Mouse (Mus musculus) CD8-positive naive resting alpha-beta T cell, adult 57 days (primary cell): ENCODE measurements around the gene Cldn7. TPM values are rescaled to one million over a fixed set of nuclear protein-coding genes. Genes with fewer than 3 reads are reported as not detected.

Experiments
- total RNA-seq: library from RNA; stranded (reverse); gene quantifications from one replicate; pipeline ENCODE4 v1.2.4, GENCODE M21; 2023

The Cldn7 gene
- total RNA-seq, result not detected

DNA sequence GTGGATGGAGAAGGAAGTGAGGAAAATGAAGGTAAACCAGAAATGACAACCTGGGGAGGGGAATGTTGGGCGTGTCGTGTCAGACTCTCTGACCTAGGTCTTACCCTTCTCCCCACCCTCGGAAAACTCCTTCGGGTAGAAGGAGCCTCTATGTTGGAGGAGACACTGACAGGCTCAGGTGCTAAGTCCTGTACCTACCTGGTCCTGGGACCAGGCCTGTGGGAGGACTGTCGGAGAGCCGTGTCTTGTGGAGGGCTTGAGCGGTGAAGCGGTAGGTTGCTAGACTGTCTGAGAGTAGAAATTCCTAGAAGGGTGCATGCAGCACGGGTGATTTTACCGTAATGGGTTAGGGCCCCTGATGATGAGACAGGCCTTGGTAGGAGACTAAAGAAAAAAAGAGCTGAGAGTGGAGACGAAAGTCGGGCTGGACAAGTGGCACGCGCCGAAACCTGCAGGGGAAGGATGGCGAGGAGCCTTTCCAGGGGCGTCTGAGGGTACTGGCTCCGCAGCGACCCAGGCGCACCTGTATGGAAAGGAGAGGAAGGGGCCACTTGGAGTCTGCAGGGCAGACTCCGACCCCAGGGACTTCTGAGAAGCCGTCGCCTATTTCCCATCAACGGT is at the start of gene Cldn7:
Gene Cldn7, plus strand, starts transcription at position 130 of the 621 bp plus-strand sequence.

DNA sequence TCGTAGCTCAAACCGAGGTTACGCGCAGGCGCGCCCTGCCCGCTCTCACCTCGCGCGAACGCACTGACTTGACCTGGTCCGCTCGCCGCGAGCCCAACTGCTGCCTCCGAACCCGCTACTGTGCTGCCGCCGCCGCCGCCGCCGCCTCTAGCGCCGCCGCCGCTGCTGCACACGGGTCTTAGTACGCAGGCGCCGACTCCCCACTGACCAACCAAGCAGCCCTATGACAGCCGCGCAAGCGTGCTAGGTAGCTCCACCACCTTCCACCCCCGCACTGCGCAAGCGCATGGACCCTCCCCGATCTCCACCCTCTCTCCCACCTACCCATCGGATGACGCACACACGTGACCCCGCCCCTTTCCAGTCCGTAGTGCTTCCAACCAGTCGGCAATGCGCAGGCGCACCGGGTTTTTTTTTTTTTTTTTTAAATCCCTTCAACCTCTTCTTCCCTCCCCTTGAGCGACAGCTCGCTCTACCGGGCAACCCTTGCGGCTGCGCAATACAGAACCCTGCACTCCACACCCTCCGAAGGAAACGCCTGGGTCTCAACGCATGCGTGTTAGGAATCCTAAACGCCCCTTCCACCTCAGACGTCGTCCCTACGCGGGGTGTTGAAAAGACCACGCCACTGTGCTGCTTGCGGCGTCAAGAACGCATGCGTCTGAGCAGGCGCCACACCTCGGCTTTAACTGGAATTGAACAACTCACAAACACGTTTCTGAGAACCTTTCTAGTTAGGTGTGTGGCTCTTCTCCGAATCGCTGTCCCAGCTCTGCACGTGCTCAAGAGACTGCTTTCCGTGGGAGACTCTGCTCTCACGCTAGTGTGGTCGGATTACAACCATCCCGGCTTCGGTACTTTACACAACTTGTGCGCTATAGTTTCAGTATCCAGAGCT is 43.2 kb upstream of the Cldn7 start, which contains the start of gene Eif5a:
Gene Eif5a, minus strand, starts transcription at position 845 of the 898 bp plus-strand sequence.

DNA sequence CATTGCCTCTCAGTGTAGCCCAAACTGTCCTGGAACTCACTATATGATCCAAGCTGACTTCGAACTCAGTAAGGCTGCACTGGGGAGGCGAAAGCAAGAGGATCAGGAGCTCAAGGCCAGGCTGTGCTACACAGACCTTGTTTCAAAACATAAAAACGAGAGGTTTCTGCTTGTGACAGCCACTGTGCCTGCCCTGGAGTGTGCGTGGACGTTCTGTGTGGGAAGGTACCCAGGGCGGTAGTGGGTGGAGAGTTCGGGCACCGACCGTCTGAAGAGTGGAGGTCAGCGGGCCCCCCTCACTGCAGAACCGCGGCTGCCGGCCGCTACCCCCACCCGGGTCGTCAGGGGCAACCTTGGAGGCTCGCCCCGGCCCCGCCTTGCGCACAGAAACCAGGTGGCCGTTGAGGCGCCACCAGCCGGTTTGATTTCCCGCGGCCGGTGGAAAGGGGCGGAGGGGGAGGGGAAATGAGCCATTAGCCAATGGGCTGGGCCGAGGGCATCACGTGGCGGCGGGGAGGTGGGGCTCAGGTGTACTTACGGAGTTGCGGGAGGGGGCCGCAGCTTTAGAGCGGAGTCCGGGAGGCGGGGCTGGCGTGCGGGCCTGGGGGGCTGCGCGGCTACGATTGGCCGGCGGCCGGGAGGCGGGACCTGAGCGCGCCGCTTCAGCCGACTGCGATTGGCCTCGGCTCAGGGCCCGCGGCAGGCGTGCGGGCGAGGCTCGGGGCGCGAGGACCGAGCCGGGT is 29.3 kb upstream of the Cldn7 start, which contains the start of gene Ybx2:
Gene Ybx2, plus strand, starts transcription at position 660 of the 743 bp plus-strand sequence.

DNA sequence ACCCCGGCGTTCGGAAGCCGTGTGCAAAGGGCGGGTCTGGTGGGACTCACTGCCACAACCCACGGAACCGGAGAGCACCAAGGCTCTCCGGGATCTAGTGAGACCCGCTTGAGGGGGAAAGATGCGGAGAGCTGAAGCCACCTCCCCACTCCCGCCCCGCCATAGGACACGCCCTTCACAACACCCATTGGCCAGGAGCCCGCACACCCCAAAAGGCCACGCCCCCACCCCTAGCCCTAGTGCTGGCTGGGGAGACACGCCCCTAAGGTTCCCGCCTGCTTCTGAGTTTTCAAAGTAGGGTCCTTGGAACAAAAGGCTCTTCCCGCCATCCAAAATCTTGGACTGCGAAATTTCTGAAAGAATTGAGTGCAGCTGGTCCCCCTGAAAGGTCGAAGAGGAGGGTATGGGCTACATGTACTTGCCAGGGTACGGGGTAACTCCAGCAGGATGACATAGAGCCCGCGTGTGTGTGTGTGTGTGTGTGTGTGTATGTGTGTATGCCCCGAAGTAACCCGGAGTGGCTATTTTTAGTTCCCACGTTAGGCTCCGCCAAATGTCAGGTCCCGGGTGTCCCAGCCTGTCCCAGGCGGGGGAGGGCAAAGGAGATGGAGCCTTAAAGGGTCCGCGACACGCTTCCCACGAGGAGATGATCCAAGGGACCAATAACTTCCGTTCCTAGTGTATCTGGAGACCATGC is 16.4 kb upstream of the Cldn7 start, which contains the start of gene Slc2a4:
Gene Slc2a4, minus strand, starts transcription at position 123 of the 697 bp plus-strand sequence.

DNA sequence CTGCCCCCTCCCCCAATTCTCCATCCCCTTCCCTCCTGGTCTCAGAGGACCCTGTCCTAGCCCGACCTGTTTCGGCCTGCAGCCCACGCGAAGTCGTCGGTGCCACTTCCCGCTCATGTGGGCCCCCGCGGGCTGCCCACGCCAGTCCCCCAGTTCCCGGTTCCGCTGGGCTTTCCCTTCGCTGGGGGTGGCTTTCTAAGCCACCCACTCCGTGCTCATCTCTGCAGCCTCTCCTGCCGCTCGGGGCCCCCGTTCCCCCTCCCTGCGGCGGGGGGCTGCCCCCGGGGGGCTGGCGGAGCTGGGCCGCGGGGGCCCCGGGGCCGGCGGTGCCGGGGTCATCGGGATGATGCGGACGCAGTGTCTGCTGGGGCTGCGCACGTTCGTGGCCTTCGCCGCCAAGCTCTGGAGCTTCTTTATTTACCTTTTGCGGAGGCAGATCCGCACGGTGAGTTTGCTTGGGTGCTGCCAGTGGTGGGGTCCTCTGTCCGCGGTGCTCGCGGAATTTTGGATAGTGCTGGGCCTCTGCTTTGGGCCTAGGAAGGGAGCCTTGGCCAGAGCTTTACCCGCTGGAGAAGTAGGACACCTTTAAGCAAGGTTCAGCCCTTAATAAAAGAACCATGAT is 16.7 kb downstream of the Cldn7 start, which contains the start of gene Ctdnep1:
Gene Ctdnep1, plus strand, starts transcription at position 16 of the 622 bp plus-strand sequence.

DNA sequence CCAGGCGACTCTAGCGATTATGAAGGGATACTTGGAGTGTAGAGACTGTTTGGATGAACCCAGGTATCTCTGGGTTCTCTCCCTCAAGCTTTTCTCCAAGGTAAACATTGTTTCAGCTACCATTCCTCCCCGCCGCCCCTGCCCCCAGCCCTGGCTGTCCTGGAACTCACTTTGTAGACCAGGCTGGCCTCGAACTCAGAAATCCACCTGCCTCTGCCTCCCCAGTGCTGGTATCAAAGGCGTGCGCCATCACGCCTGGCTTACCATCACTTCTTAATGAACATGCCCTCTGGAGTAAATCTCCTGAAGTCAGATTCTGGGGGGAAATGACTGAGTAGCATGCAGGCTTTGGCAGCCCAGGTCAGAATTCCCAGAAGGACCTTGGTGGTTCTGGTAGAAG is 17.6 kb downstream of the Cldn7 start, which contains the start of gene Elp5:
Gene Elp5, minus strand, starts transcription at position 293 of the 400 bp plus-strand sequence.

DNA sequence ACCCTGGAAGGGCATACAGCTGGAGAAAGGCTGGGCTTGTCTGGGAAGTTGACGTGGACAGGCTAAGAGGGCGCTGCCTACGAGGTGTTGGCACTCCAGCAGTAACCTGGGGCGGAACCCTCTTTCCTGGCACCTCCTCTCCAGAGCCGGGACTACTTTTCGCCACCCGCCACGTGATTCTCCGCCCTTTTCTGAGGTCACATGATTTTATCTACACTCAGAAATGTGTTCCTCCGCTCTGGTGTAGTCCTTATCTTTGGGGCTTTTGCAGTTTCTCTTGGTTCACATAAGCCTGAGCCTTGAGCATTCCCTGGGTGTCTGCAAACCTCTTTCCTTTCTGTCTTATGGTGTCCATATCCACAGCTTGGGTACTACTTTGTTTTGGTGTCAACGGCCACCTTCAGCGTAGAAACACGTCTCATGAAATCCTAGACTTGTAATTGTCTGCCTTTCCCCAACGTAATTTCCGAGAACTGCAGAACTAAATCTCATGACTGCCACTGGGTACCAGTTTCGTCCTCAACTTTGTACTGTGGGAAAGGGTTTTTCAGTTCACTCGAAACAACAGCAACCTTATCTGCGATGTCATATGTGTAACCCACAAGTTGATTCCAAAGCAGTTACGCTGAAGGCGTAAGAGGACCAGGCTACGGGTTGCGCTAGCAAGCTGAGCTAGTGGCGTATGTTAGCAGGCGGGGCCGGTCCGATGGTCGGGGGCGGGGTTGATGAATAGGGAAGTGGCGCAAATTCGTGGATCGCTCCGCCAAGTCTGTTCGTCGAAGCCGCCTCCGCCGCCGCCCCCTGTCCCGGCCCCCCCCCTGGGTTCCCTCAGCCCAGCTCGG is 26.5 kb downstream of the Cldn7 start, which contains the start of gene Gabarap:
Gene Gabarap, plus strand, starts transcription at position 294 of the 842 bp plus-strand sequence.

DNA sequence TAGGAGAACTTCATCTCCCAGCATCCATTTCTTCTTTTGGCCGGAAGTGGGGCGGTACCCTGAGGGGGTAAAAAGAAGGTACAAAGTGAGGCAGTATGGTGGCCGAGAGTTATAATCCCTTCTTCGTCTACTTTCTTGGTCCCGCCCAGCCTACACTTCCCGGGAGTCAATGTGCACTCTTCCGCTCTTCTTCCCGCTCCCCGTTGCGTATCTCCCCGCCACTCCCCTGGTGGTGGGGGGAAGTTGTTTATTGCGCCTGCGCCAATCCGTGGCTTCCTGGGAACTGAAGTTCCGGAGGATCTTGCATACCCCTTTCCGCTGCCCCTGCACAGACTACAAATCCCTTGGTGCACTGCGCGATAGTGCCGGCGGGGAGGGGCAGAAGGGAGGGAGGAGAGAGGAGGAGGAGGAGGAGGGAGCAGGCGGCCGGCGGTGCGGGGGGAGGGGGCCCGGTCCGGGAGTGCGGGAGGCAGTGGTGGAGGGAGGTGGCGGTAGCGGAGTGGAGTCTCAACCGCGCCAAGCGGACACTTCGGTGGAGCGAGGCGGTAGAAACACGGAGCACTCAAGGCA is 30.9 kb downstream of the Cldn7 start, which contains the start of gene Phf23:
Gene Phf23, plus strand, starts transcription at position 387 of the 570 bp plus-strand sequence.

DNA sequence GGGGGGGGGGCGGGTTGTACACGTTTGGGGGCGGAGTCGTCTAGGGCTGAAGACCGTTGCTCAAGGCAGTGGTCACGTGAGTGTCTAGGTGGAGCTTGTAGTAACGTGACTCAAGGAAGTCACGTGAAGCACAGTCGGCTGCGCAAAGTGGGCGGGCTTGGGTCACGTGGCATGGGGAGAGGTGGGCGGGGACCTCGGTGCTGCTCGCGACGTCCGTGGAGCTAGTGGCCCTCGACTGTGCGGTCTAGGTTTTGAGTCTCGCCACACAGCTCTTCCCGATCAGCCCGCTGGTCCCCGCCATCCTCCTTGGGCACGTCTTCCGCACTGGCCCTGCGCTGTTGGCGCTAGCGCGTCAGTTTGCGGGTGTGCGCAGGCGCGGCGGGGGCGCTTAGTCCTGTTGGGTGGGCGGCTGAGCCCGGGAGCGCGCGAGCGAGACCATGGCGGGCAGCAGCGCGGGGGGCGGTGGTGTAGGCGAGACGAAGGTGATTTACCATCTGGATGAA is 35.9 kb downstream of the Cldn7 start, which contains the start of gene Dvl2:
Gene Dvl2, plus strand, starts transcription at position 200 of the 503 bp plus-strand sequence.

DNA sequence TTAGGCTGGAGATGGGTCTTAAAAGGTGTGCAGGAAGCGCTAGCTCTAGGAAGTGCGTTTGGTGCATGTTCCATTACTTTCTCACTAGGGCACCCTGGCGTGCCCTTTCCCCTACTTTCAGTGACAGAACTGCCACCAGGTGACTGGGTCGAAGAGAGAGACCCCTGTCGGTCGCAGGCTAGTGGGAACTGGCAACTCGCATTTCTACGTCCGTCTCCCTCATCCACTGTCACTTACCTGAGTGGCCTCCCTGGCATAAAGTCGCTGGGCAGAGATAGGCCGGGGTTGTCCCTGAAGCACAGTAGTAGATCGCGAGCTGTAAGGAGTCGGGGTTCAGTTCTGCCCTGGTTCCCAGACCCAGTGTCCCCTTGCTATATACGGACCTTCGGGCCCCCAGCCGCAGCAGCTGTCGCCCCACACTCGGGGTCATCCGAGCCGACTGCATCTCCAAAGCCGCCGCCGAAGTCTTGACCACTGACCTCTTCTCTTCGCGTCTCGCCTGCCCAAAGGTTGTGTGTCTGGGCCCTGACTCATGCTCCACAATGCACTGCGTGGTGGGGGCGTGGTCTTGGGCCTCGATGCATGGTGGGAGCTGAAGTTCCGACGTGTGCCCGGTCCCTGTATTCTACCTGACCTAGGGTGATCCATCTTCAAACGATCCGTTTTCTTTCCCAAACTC is 50.4 kb downstream of the Cldn7 start, which contains the start of gene Acadvl:
Gene Acadvl, minus strand, starts transcription at position 532 of the 679 bp plus-strand sequence.

DNA sequence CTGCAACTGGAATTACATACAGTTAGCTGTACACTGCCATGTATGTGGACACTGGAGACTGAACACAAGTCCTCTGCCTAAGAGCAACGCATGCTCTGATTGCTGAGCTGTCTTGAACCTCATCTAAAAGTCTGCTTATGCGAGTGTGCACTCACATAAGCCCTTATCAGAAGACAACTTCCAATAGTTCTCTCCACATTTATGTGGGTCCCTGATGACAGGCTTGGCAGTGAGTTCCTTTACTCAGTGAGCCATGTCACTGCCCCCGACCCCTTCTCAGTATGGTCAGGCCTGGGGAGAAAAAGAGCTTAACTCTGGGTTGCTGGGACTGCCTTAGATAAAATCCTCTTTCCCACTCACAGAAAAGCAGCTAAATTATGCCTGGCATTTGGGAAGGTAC is 52.1 kb downstream of the Cldn7 start, which contains the start of gene Dlg4:
Gene Dlg4, plus strand, starts transcription at position 274 of the 400 bp plus-strand sequence.

Other genes with a start within 250 kb of the Cldn7 start
- 188 TPM for gene Polr2a, start 206.1 kb upstream of the Cldn7 start, total RNA-seq
- not detected for gene Slc35g3, start 202.8 kb upstream of the Cldn7 start, total RNA-seq
- 52.4 TPM for gene Zbtb4, start 198.9 kb upstream of the Cldn7 start, total RNA-seq
- 3.1 TPM for gene Chrnb1, start 168.8 kb upstream of the Cldn7 start, total RNA-seq
- gene Fgf11, start 162.9 kb upstream of the Cldn7 start, total RNA-seq, result not detected
- gene Tmem102, start 159.2 kb upstream of the Cldn7 start, total RNA-seq, result not detected
- not detected for gene Gm39566, start 149.5 kb upstream of the Cldn7 start, total RNA-seq
- not detected for gene Spem2, start 146.3 kb upstream of the Cldn7 start, total RNA-seq
- gene Spem1, start 142.6 kb upstream of the Cldn7 start, total RNA-seq, result not detected
- 0.49 TPM for gene Nlgn2, start 127.0 kb upstream of the Cldn7 start, total RNA-seq
- 20.8 TPM for gene Tmem256, start 126.3 kb upstream of the Cldn7 start, total RNA-seq
- 18.2 TPM for gene Plscr3, start 118.4 kb upstream of the Cldn7 start, total RNA-seq
- not detected for gene Tnk1, start 106.0 kb upstream of the Cldn7 start, total RNA-seq
- not detected for gene Tmem95, start 86.8 kb upstream of the Cldn7 start, total RNA-seq
- gene Kctd11, start 83.4 kb upstream of the Cldn7 start, total RNA-seq, result 1.0 TPM
- gene Acap1, start 69.2 kb upstream of the Cldn7 start, total RNA-seq, result 435 TPM
- gene 2810408A11Rik, start 63.8 kb upstream of the Cldn7 start, total RNA-seq, result 2.8 TPM
- 44.9 TPM for gene Neurl4, start 63.7 kb upstream of the Cldn7 start, total RNA-seq
- 145 TPM for gene Gps2, start 50.9 kb upstream of the Cldn7 start, total RNA-seq
- gene Eif5a, start 42.8 kb upstream of the Cldn7 start, total RNA-seq, result 317 TPM
- not detected for gene Ybx2, start 29.0 kb upstream of the Cldn7 start, total RNA-seq
- gene Slc2a4, start 16.6 kb upstream of the Cldn7 start, total RNA-seq, result not detected
- gene Ctdnep1, start 16.4 kb downstream of the Cldn7 start, total RNA-seq, result 114 TPM
- 36.4 TPM for gene Elp5, start 17.7 kb downstream of the Cldn7 start, total RNA-seq
- 172 TPM for gene Gabarap, start 26.4 kb downstream of the Cldn7 start, total RNA-seq
- gene Phf23, start 31.0 kb downstream of the Cldn7 start, total RNA-seq, result 55.3 TPM
- gene Dvl2, start 35.8 kb downstream of the Cldn7 start, total RNA-seq, result 47.2 TPM
- gene Acadvl, start 50.6 kb downstream of the Cldn7 start, total RNA-seq, result 46.3 TPM
- 27.8 TPM for gene Dlg4, start 52.2 kb downstream of the Cldn7 start, total RNA-seq
- gene Asgr1, start 89.3 kb downstream of the Cldn7 start, total RNA-seq, result not detected
- gene Asgr2, start 127.9 kb downstream of the Cldn7 start, total RNA-seq, result not detected
- not detected for gene Mgl2, start 165.6 kb downstream of the Cldn7 start, total RNA-seq
- not detected for gene Clec10a, start 191.4 kb downstream of the Cldn7 start, total RNA-seq
- not detected for gene Slc16a11, start 248.0 kb downstream of the Cldn7 start, total RNA-seq